Mouse (Mus musculus) left cerebral cortex, adult 2 months (tissue): ENCODE measurements around the gene Dnajc19. TPM values are rescaled to one million over a fixed set of nuclear protein-coding genes. Genes with fewer than 3 reads are reported as not detected.
A peak's percentile ranks its signal among the peaks of the same experiment; 100 is the strongest.

ENCODE experiments used
- DNase-seq, 2 experiments: peaks; one replicate each; pipeline ENCODE4 v3.0.0; 2021 to 2022; ENCODE audit warnings: low spot score in 2 of 2, mixed read lengths in 1 of 2; ENCODE audit errors: extremely low spot score in 1 of 2
- H3K27ac ChIP-seq: fragments of 200-600 bp; 2 replicates; pipeline ENCODE4 v1.8.1; 2022
- H3K4me3 ChIP-seq: fragments of 200-600 bp; 2 replicates; pipeline ENCODE4 v1.8.1; 2022
- CTCF ChIP-seq: fragments of 200-600 bp; IDR thresholded peaks from 2 replicates; pipeline ENCODE4 v1.8.1; 2022; ENCODE audit warnings: antibody characterized with exemption, mild to moderate bottlenecking, moderate library complexity
- intact Hi-C: fragments of 180-260 bp; cut with DNase I; formaldehyde crosslinking; loops from one replicate; pipeline ENCODE4 v1.15.1; 2025
- total RNA-seq, 2 experiments: library from RNA; stranded (reverse); gene quantifications; 2 replicates each; pipeline ENCODE4 v1.2.3; 2021

The Dnajc19 gene
- total RNA-seq, 2 experiments from 2014 or later = 39.9 to 48.8 TPM

GRCm38 (mm10) chr3:34020382-34021258, 60.5 kb downstream of the Dnajc19 start:
- H3K27ac ChIP-seq = peak overlapping the region; percentile 92
- peak; percentile 14 to 16 for DNase-seq
- peak overlapping the region; percentile 97 for H3K4me3 ChIP-seq
- intact Hi-C loops = no loop called here
- TF ChIP-seq CTCF = no peak

GRCm38 (mm10) chr3:34019540-34020381, 61.4 kb downstream of the Dnajc19 start, which contains the start of gene Fxr1:
Gene Fxr1, plus strand, starts transcription at chr3:34019943.
- Histone ChIP-seq H3K27ac (peak within 1 kb of the TSS; percentile 92), H3K4me3 (peak within 1 kb of the TSS; percentile 97)
- intact Hi-C loops = no loop called here
- TF ChIP-seq CTCF = no peak; the same call in 1 of the 2 replicates
- DNase-seq = peak; percentile 81 to 86

- no peak for TF ChIP-seq CTCF
- DNase-seq = no peak
- intact Hi-C loops = no loop called here
- no peak overlapping the region for H3K27ac ChIP-seq
- no peak overlapping the region for H3K4me3 ChIP-seq
Observed at GRCm38 (mm10) chr3:34008191-34008590, 72.9 kb downstream of the Dnajc19 start.

- Histone ChIP-seq H3K4me3 (no peak overlapping the region), H3K27ac (no peak overlapping the region)
- no peak for DNase-seq
- no peak for TF ChIP-seq CTCF
- intact Hi-C loops = no loop called here
Observed at GRCm38 (mm10) chr3:34007611-34008010, 73.5 kb downstream of the Dnajc19 start.

GRCm38 (mm10) chr3:34006824-34007223, 74.3 kb downstream of the Dnajc19 start:
- TF ChIP-seq CTCF = no peak
- H3K27ac ChIP-seq = no peak overlapping the region
- intact Hi-C loops = no loop called here
- no peak for DNase-seq
- no peak overlapping the region for H3K4me3 ChIP-seq

GRCm38 (mm10) chr3:34006301-34006700, 74.8 kb downstream of the Dnajc19 start:
- TF ChIP-seq CTCF = no peak
- no peak for DNase-seq
- no peak overlapping the region for H3K4me3 ChIP-seq
- no peak overlapping the region for H3K27ac ChIP-seq
- intact Hi-C loops = no loop called here

Other genes with a start within 250 kb of the Dnajc19 start
- 10 to 100 TPM; 27.4 to 28.1 TPM for gene Ccdc39, start 237.0 kb downstream of the Dnajc19 start, total RNA-seq
- 10 to 100 TPM; 73.3 to 77.4 TPM for gene Fxr1, start 61.4 kb downstream of the Dnajc19 start, total RNA-seq